Mouse (Mus musculus) frontal cortex, adult (tissue): ENCODE measurements at regions not wholly inside any gene's neighbourhood (a gene's known extent, or its start where the extent isn't known, plus 50 kb on each side); places are given as distances from the start of the nearest gene placed in this dataset.

ENCODE experiments used
- ATAC-seq: cut with Nextera tagmentation; 2 replicates; pipeline ENCODE4 v1.9.2; 2017; ENCODE audit warnings: mild to moderate bottlenecking, moderate library complexity, mixed read lengths; ENCODE audit not compliant: low TSS enrichment

DNA sequence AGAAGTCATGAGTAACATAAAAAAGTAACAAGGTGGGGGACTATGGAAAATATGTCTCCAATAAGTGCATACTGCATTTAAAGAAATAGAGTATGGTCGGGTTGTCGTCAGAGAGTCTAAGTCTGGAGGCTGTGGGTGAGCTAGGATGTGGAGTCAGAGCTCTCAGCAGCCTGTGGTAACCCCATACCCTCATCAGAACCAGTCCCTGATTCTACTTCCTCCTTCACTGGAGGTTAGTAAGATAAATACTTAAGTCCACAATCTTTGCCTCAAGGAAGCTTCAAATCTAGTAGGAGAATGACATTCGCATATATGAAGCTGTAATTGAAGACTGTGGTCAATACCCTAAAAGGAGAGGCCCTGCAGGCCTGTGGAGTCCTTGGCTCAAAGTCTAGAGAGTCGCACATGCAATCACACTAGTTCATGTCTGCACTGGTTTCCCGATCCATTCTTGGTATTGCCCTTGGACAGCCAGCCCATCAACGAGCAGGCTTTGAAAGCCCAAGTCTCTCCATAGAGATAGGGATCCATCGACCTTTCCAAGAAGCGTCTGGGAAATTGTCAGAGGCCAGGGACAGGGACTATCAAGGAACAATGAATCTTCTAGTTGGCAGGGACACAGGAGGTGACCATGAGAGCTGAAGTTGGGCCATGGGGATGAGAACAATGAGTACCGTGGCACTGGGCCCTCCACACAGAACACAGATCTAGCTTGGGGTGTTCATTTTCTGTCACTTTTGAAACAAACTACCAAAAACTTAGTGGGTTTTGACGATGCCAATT lies 200.3 kb downstream of the Zfp36l1 start:
- ATAC-seq = no peak

GRCm38 (mm10) chr12:79910884-79911759 lies 201.7 kb downstream of the Zfp36l1 start:
- ATAC-seq = peak; percentile 27; the same call in 1 of the 2 replicates

- no peak for ATAC-seq
Measured at GRCm38 (mm10) chr12:79907583-79907982, 205.2 kb downstream of the Zfp36l1 start.

DNA sequence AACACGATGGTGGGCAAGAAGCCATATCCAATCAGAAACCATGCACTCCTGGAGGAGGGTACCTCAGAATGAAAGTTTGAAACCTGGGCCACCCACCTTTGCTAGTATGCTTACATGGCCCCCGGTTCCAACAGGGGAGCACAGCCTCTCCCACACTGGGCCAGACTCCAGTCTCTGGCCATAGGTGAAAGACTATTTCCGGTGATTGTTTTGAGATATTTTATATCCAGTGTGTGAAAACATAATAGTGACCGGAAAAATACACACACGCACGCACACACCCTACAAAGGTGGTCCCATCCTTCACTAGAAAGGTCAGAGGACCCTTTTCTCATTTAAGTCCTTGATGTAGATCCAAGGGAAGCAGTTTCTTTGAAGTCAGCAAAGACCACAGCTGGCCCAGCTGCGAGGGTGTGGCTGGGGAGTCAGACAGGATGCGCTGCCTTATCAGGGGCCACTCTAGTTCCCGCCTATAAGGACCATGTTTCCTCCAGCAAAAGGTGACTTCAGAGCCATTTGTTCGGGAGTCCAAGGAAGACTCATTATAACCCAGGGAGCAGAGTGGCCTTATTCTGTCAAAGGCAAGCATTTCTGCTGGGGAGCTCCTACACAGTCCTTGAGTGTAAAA lies 206.0 kb downstream of the Zfp36l1 start:
- ATAC-seq = no peak

GRCm38 (mm10) chr12:79905828-79906737 lies 206.7 kb downstream of the Zfp36l1 start:
- ATAC-seq = no peak

DNA sequence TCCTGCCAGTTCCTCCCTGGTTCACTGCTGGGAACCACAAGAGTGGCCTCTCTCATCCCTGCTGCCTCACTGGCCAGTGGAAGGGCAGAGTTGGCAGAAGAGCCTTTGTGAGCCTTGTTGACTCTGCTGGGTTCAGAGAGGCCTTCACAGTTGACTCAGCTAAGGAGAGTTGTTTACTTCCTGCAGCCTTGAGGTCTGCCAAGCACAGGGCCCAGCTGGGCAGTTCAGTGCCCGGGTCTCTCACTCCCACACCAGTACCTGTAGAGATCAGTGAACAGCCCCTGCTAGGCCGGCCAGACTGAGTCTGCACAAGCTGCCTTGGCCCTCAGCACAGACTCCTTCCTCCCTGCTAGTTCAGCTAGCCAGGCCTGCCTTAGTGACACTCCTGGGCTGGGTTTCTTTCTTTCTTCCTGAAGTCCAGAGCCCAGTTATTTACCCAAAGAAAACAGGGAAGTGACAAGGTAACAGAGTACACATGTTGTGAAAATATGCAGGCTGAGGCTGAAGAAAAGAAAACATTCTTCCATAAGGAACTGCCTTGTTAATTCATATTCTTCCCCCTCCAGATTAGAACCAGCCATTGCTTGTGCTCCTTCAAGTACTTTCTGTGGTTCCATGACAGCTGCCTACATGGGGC lies 207.8 kb downstream of the Zfp36l1 start:
- no peak for ATAC-seq

GRCm38 (mm10) chr12:79902761-79903160 lies 210.1 kb downstream of the Zfp36l1 start:
- no peak for ATAC-seq

- no peak for ATAC-seq
Measured at GRCm38 (mm10) chr12:79902163-79902562, 210.7 kb downstream of the Zfp36l1 start.

GRCm38 (mm10) chr12:79898198-79898930 lies 214.4 kb downstream of the Zfp36l1 start:
- ATAC-seq = no peak

DNA sequence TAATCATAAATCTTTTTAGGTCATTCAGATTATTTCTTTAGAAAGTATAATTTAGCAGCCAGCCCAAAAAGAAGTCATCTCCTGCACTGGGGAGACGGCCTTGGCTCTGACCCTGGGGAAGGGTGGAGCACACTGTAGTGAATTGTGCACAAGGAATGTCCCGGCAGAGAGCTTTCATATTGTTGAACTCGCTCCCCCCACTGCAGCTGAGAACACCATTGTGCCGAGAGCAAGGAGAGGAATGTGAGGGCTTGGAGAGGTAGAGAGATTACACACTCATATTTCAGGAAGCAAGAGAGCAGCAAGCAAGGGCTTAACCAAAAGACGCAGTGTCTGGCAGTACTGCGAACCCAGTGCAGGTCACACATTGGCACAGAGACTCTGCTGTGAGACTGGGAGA lies 216.8 kb downstream of the Zfp36l1 start:
- no peak for ATAC-seq

DNA sequence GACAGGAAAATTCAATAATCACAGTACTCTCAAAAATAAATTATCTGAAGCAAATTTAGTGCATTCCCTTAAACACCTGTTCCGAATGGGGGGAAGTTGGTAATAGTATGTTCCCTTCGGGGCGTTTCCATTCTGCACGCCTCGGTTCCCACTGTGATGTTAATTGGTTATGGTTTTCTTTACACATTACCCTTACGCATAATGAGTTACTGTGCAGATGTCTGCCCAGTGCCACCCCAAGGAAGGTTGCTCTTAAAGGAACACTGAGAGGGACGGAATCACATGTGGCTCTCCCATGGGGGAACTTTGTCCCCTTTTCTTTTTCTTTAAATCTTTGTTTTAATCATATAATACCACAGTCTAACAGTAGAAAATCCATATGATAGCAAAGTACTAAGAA lies 217.5 kb downstream of the Zfp36l1 start:
- ATAC-seq = no peak

DNA sequence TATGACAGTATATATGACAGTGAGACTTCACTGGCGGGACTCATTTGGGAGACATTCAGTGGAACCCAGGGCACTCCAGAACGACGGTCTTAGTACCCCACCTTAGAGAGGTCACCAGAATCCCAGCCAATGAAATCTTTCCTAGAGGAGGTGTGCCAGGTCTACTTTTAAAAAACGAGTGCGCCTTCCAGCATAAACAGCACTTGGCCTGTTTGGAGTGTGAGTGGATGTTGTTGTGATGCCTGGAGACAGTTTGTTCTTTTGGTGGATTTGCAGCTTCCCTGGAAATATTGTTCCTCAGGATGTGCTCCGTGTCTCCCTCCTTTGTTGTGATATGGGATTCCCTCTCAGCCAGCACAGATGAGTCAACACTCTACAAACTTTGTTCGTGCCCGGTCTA lies 219.9 kb downstream of the Zfp36l1 start:
- ATAC-seq = no peak

DNA sequence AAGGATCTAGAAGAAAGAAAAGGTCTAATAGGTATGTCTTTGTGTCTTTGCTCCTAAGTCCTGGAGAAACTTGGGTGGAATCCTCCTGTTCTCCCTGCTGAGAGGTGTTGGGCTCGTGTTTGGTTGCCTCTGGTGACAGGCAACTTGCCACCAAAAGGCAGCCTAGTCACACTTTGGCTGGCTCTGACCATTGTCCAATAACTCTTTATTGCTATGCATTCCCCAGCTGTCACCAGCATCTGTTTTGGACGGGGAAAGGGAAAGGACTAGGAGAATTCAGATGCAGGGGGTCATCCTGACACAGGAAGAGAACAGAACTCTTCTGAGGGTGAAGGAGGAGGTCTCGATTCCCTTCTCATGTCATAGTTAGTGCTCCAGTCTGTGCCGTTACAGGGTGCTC lies 220.9 kb downstream of the Zfp36l1 start:
- ATAC-seq = no peak

DNA sequence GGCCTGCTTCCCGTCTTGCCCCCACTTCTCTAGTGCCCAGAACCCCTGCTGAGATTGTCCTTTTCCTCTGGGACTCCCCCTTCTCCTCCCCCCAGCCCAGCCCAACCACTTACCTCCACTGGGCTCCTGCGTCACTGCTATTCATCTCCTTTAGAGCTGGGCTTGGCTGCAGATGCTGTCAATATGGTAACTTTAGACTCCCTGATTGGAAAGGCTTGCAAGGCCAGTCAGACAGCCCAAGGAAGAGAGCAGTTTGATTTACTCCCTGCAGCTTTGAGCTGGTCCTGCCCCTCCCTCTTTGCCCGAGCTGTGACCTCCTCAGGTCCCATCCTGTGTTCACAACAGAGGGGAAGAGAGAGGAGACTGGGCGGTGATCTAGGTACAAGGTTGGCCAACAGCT lies 221.9 kb downstream of the Zfp36l1 start:
- no peak for ATAC-seq

DNA sequence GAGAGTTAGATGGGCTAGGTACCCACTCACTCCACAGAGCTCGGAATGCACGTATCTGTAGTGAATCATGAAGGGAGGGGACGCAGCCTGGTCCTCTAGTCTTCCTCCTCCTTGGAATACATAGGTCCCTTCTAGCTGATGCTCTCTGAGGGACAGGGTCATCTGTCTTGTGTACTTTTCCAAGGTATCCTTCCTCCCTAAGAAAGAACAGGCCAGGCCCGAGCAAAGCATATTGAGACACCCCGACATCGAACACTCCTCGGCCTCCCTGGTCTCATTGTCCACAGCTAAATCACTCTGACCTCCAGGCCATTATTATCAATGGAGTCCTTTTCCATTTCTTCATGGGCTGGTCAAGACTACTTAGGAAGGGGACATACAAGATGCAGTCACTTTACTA lies 222.5 kb downstream of the Zfp36l1 start:
- no peak for ATAC-seq

DNA sequence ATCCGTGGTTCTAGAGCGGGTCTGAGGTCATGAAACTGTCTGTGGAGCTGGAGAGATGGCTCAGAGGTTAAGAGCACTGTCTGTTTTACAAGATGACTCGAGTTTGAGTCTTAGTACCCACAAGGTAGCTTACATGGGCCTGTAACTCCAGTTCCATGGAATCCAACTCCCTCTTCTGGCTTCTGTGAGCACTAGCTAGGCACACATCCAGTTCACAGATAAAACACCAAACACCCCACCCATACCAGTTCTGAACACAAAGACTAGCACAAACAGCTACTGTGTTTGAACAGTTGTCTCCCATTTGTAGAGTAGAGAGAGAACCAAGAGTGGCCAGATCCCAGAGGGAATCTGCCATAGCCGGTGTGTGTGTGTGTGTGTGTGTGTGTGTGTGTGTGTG lies 224.0 kb downstream of the Zfp36l1 start:
- ATAC-seq = no peak

GRCm38 (mm10) chr12:79888086-79888485 lies 224.7 kb downstream of the Zfp36l1 start:
- ATAC-seq = no peak

GRCm38 (mm10) chr12:79887225-79887886 lies 225.5 kb downstream of the Zfp36l1 start:
- ATAC-seq = no peak; the same call in 1 of the 2 replicates

GRCm38 (mm10) chr12:79886494-79886893 lies 226.3 kb downstream of the Zfp36l1 start:
- no peak for ATAC-seq

- no peak for ATAC-seq
Measured at GRCm38 (mm10) chr12:79885286-79885685, 227.5 kb downstream of the Zfp36l1 start.
